Mouse (Mus musculus): Measurements from ENCODE around the gene Cyp2c39. TPM values are rescaled to one million over a fixed set of nuclear protein-coding genes. Genes with fewer than 3 reads are reported as not detected.
"Not testable (repeated sequence)": the region's sequence is repeated elsewhere in the genome, so short reads cannot be mapped to it uniquely, and the experiment has no call there.

The Cyp2c39 gene
- not detected for total RNA-seq (2021)
- polyA plus RNA-seq (2012; rRNA removed), result 0.29 TPM in 1 of 2 replicates, not detected in the other
- long read RNA-seq, result 0 reads

GRCm38 (mm10) chr19:39510534-39510933 is at the start of gene Cyp2c39:
Gene Cyp2c39 (plus strand): TSS chr19:39510862.
- Histone ChIP-seq H3K4me1 (ENCODE audit: control insufficient read depth, insufficient read depth, low read length) (no peaks in the 10 kb centered on the region), H3K36me3 (ENCODE audit: control insufficient read depth, insufficient read depth, low read length) (no peaks in the 10 kb centered on the region), H3K79me2 (replicated peaks; ENCODE audit: control insufficient read depth, insufficient read depth, low read length) (no peaks in the 10 kb centered on the region), H3K9ac (ENCODE audit: low read depth, low read length) (no peak within 1 kb of the TSS), H3K4me3 (no peak within 1 kb of the TSS), H3K27ac (no peak within 1 kb of the TSS), H3K27me3 (ENCODE audit: control insufficient read depth, insufficient read depth, low read length) (no peaks in the 10 kb centered on the region)
- intact Hi-C loops (cut with DNase I), result no loop called here
- TF ChIP-seq CTCF (IDR thresholded peaks at IDR 0.05), result no peak
- no peak for TF ChIP-seq POLR2A (IDR thresholded peaks at IDR 0.05; ENCODE audit: insufficient read depth, low read depth, low read length)
- TF ChIP-seq EP300 (IDR thresholded peaks at IDR 0.05; ENCODE audit: insufficient read depth, low read depth, low read length), result no peak
- 67% methylated on average over 4 of the region's 4 CpGs for WGBS
- DNase-seq, result no peak

- intact Hi-C loops (cut with DNase I), result no loop called here
- Histone ChIP-seq H3K9ac (ENCODE audit: low read depth, low read length) (no peak within 1 kb of the TSS), H3K27ac (no peak within 1 kb of the TSS), H3K4me1 (ENCODE audit: control insufficient read depth, insufficient read depth, low read length) (no peaks in the 10 kb centered on the region), H3K79me2 (replicated peaks; ENCODE audit: control insufficient read depth, insufficient read depth, low read length) (no peaks in the 10 kb centered on the region), H3K4me3 (no peak within 1 kb of the TSS), H3K27me3 (ENCODE audit: control insufficient read depth, insufficient read depth, low read length) (no peaks in the 10 kb centered on the region), H3K36me3 (ENCODE audit: control insufficient read depth, insufficient read depth, low read length) (no peaks in the 10 kb centered on the region)
- whole genome bisulfite sequencing, result 56% methylated on average over 1 of the region's 1 CpGs
- DNase-seq, result no peak
- TF ChIP-seq EP300 (IDR thresholded peaks at IDR 0.05; ENCODE audit: insufficient read depth, low read depth, low read length), result no peak
- no peak for TF ChIP-seq CTCF (IDR thresholded peaks at IDR 0.05)
- TF ChIP-seq POLR2A (IDR thresholded peaks at IDR 0.05; ENCODE audit: insufficient read depth, low read depth, low read length), result no peak
Measured at GRCm38 (mm10) chr19:39462941-39463340, 47.7 kb upstream of the Cyp2c39 start, which contains the start of gene Cyp2c38. Gene Cyp2c38 (minus strand): TSS chr19:39463075.

DNA sequence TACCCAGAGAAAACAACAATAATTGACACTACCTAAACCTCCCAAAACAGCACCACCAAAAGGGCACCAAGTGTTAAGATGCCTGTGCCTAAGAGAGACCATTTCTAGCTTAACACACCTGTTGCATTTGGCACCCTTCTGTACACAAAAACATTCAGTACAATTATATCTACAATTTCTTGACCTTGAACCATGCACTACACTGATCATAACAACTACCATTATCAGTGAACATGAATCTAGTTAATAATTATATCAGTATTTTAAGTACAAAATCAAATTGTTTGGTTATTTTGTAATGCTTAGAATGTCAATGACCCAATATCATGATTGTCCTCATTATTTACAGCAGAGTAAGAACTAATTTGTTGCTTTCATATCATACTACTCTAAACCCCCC is 46.7 kb upstream of the Cyp2c39 start:
- H3K27ac ChIP-seq, result no peak overlapping the region
- DNase-seq, result no peak
- H3K36me3 ChIP-seq (ENCODE audit: control insufficient read depth, insufficient read depth, low read length), result no peaks in the 10 kb centered on the region
- intact Hi-C loops (cut with DNase I), result no loop called here
- no peak overlapping the region for H3K4me3 ChIP-seq
- no peaks in the 10 kb centered on the region for H3K4me1 ChIP-seq (ENCODE audit: control insufficient read depth, insufficient read depth, low read length)
- no peaks in the 10 kb centered on the region for H3K27me3 ChIP-seq (ENCODE audit: control insufficient read depth, insufficient read depth, low read length)
- H3K9ac ChIP-seq (ENCODE audit: low read depth, low read length), result no peak overlapping the region
- H3K79me2 ChIP-seq (replicated peaks; ENCODE audit: control insufficient read depth, insufficient read depth, low read length), result no peaks in the 10 kb centered on the region
- TF ChIP-seq POLR2A (IDR thresholded peaks at IDR 0.05; ENCODE audit: insufficient read depth, low read depth, low read length) (no peak), CTCF (IDR thresholded peaks at IDR 0.05) (no peak), EP300 (IDR thresholded peaks at IDR 0.05; ENCODE audit: insufficient read depth, low read depth, low read length) (no peak)

- H3K27ac ChIP-seq; H3K79me2 ChIP-seq (replicated peaks; ENCODE audit: control insufficient read depth, insufficient read depth, low read length); H3K27me3 ChIP-seq (ENCODE audit: control insufficient read depth, insufficient read depth, low read length); H3K36me3 ChIP-seq (ENCODE audit: control insufficient read depth, insufficient read depth, low read length); intact Hi-C loops (cut with DNase I); H3K4me3 ChIP-seq; H3K4me1 ChIP-seq (ENCODE audit: control insufficient read depth, insufficient read depth, low read length); H3K9ac ChIP-seq (ENCODE audit: low read depth, low read length); DNase-seq: not testable (repeated sequence)
- 93% methylated on average over 1 of the region's 1 CpGs for WGBS
Measured at GRCm38 (mm10) chr19:39483961-39484360, 26.7 kb upstream of the Cyp2c39 start.

GRCm38 (mm10) chr19:39506341-39506740 is 4.3 kb upstream of the Cyp2c39 start:
- intact Hi-C loops (cut with DNase I), result no loop called here
- DNase-seq, result no peak
- TF ChIP-seq POLR2A (IDR thresholded peaks at IDR 0.05; ENCODE audit: insufficient read depth, low read depth, low read length) (no peak), EP300 (IDR thresholded peaks at IDR 0.05; ENCODE audit: insufficient read depth, low read depth, low read length) (no peak), CTCF (IDR thresholded peaks at IDR 0.05) (no peak)
- Histone ChIP-seq H3K4me1 (ENCODE audit: control insufficient read depth, insufficient read depth, low read length) (no peaks in the 10 kb centered on the region), H3K27me3 (ENCODE audit: control insufficient read depth, insufficient read depth, low read length) (no peaks in the 10 kb centered on the region), H3K79me2 (replicated peaks; ENCODE audit: control insufficient read depth, insufficient read depth, low read length) (no peaks in the 10 kb centered on the region), H3K27ac (no peak overlapping the region), H3K9ac (ENCODE audit: low read depth, low read length) (no peak overlapping the region), H3K36me3 (ENCODE audit: control insufficient read depth, insufficient read depth, low read length) (no peaks in the 10 kb centered on the region), H3K4me3 (no peak overlapping the region)

DNA sequence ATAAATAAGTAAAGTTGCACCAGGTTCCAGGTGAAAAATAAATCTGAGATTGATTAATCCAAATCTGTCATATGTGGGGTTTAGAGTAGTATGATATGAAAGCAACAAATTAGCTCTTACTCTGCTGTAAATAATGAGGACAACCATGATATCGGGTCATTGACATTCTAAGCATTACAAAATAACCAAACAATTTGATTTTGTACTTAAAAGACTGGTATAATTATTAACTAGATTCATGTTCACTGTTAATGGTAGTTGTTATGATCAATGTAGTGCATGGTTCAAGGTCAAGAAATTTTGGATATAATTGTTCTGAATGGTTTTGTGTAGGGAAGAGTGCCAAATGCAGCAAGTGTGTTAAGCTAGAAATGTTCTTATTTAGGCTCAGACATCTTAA is 1.1 kb upstream of the Cyp2c39 start:
- Histone ChIP-seq H3K79me2 (replicated peaks; ENCODE audit: control insufficient read depth, insufficient read depth, low read length) (no peaks in the 10 kb centered on the region), H3K36me3 (ENCODE audit: control insufficient read depth, insufficient read depth, low read length) (no peaks in the 10 kb centered on the region), H3K27me3 (ENCODE audit: control insufficient read depth, insufficient read depth, low read length) (no peaks in the 10 kb centered on the region), H3K27ac (no peak overlapping the region), H3K9ac (ENCODE audit: low read depth, low read length) (no peak overlapping the region), H3K4me1 (ENCODE audit: control insufficient read depth, insufficient read depth, low read length) (no peaks in the 10 kb centered on the region), H3K4me3 (no peak overlapping the region)
- 52% methylated on average over 1 of the region's 1 CpGs for WGBS
- DNase-seq, result no peak
- TF ChIP-seq POLR2A (IDR thresholded peaks at IDR 0.05; ENCODE audit: insufficient read depth, low read depth, low read length), result no peak
- TF ChIP-seq EP300 (IDR thresholded peaks at IDR 0.05; ENCODE audit: insufficient read depth, low read depth, low read length), result no peak
- TF ChIP-seq CTCF (IDR thresholded peaks at IDR 0.05), result no peak
- intact Hi-C loops (cut with DNase I), result no loop called here

Other genes starting within 250 kb of the Cyp2c39 start
- gene Cyp2c29, start 241.5 kb upstream of the Cyp2c39 start, total RNA-seq (2021), result not detected
- gene Cyp2c29, start 241.5 kb upstream of the Cyp2c39 start, polyA plus RNA-seq (2012; rRNA removed), result 0.76 TPM in 1 of 2 replicates, not detected in the other
- gene Cyp2c38, start 47.8 kb upstream of the Cyp2c39 start, total RNA-seq (2021), result not detected
- gene Cyp2c38, start 47.8 kb upstream of the Cyp2c39 start, polyA plus RNA-seq (2012; rRNA removed), result 0.12 TPM in 1 of 2 replicates, not detected in the other
- gene Cyp2c67, start 138.2 kb downstream of the Cyp2c39 start, total RNA-seq (2021), result not detected
- gene Cyp2c67, start 138.2 kb downstream of the Cyp2c39 start, polyA plus RNA-seq (2012; rRNA removed), result not detected in 2 replicates
- gene Cyp2c68, start 230.2 kb downstream of the Cyp2c39 start, total RNA-seq (2021), result not detected
- gene Cyp2c68, start 230.2 kb downstream of the Cyp2c39 start, polyA plus RNA-seq (2012; rRNA removed), result 0.26 TPM in 1 of 2 replicates, not detected in the other